Mouse (Mus musculus): ENCODE measurements around the gene Olfr109.

The Olfr109 gene

DNA sequence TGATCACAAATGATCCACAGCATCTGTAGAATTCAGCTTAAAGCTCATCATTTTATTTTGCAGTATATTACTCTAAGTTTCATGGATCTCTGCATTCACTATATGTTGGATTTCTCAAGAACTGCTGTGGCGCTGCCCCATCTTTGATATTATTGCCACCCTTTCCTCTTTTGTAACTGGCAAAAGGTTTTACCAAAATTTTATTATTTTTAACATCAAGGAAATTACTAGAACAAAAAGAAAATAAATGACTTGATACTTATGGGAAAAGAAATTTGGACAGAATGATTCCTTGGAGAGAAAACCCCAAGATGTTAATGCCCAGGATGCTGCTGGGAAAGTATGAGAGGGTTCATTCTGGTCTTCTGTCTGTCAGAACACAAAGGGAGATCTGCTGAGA, at the start of gene Olfr109:
Gene Olfr109, plus strand, starts transcription at position 301 of the 400 bp plus-strand sequence.
- no peak for DNase-seq (ENCODE audit: low spot score)

- no peak for DNase-seq (ENCODE audit: low spot score)
Measured at GRCm38 (mm10) chr17:37413380-37413779, 45.3 kb upstream of the Olfr109 start.

DNA sequence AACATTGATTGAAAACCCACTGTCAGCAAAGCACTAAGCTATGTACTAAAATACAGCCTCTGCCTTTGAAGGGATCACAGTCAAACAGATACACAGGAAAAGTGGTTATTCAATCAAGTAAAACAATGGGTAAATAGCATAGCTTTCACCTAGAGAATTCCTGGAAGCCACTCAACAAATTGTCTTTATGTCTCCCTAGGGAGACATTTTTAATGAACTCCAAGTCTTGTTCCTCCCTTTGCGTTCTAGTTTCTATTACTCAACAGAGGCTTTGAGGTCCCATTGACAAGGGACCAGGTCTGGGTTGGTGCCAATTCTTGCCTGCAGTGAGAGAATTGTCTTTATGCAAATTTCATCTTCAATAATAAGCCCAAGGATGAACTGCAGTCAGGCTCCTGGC, 13.5 kb upstream of the Olfr109 start, which contains the start of gene Olfr108:
Gene Olfr108, plus strand, starts transcription at position 301 of the 400 bp plus-strand sequence.
- DNase-seq (ENCODE audit: low spot score): no peak

GRCm38 (mm10) chr17:37483452-37483851, 24.7 kb downstream of the Olfr109 start, which contains the start of gene H2-M2:
H2-M2 (minus strand) TSS chr17:37483552.
- no peak for DNase-seq (ENCODE audit: low spot score)

GRCm38 (mm10) chr17:37491930-37492518, 33.3 kb downstream of the Olfr109 start, which contains the start of gene Olfr110:
Olfr110 (plus strand) TSS chr17:37492468.
- no peak for DNase-seq (ENCODE audit: low spot score)

DNA sequence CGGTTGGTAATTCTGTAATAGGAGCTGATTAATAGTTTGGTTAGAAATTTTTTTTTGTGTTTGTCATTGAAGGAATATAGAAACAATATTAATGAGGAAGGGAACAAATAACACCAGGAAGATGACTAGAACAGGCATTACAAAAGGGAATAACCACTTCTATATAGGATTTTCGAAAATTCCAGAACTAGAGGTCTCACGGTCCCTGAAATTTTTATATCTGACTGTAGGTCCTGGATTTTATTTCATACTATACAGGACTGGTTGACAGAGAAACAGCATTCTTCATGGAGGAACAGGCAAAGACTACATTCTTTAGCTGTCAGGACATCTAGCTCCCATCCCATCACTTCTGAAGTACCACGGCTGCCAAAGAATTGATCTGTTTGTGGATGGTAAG, 49.0 kb downstream of the Olfr109 start, which contains the start of gene Olfr111:
Gene Olfr111, plus strand, starts transcription at position 301 of the 400 bp plus-strand sequence.
- DNase-seq (ENCODE audit: low spot score): no peak
